Mouse (Mus musculus): Measurements from ENCODE around the gene Camkmt.

The Camkmt gene

DNA sequence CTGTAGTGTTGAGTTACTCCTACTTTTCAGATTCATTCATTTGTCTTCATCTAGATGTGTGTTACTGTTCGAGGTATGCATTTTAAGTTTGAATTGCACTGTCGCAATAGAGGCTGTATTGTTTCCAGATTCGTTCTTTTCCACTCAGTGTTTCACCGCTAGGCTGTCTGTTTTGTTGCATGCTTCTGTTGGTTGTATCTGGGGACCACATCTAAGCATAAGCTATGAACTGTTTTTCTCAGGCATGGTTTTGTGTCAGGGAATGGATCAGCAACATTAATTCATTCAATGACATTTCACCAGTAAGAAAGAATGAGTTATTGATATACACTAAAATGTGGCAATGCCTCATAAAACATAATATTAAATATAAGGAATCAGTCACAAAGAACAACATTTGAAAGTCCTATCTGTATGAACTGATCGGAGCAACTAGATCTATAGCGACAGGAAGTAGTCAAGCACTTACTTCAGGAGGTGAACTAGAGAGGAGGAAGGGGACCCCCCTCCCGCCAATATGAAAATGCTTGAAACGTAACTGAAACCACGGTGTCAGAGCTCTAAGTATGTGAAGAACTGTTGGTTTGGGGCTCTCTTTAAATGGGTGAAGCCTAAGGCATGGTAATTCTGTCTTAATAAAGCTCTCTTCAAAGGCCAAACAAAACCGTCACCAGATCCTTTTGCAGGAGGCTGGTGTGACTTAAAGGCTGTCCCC lies 80.3 kb downstream of the Camkmt start:
- DNase-seq (ENCODE audit: low spot score in 2 of 2) = no peak

GRCm38 (mm10) chr17:85171951-85172350 lies 81.6 kb downstream of the Camkmt start:
- DNase-seq (ENCODE audit: low spot score in 2 of 2) = no peak

- no peak for DNase-seq (ENCODE audit: low spot score in 2 of 2)
Measured at GRCm38 (mm10) chr17:85177231-85177630, 86.9 kb downstream of the Camkmt start.

- DNase-seq (ENCODE audit: low spot score in 2 of 2) = no peak
Measured at GRCm38 (mm10) chr17:85180471-85181060, 90.2 kb downstream of the Camkmt start.

DNA sequence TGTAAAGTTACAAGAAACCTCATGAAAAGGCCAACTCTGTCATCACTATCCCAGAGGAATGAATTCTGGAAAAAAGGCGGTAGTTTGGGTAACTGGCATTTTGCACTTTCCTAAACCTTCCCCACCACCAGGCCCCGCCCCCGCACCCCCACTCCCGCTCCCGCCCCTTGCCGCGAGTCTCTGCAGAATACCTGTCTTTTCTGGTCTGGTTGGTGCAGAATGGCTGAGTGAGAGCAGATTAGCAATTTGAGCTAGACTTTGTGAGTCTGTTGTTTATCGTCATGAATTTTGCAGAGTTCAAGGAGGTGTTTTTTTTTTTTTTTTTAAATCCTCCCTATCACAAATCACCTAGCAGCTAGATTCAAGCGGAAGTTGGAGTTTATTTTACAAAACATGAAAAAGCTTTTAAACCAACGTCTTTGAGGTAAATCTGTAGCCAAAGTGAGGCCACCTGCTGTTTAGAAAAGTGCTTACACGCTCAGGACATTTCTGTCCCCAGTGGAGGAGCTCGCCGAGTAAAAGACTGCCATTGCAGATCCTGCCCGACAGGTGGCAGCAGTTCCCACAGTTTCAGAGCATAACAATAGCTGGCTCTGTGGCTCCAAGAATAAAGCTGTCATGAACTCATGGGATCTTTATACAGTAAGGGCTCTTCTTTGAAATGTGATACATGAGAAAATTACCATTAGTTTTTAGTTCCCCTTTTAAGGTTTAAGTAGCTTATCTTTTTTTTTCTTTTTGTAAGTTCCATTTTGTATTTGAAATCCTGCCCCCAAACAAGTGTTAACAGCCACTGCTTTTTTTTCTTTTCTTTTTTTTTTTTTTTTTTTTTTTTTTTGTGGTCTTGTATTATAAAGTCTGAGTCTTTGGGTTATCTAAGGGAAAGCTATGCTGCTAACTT lies 99.1 kb downstream of the Camkmt start:
- DNase-seq (ENCODE audit: low spot score in 2 of 2) = peak; percentile 51 to 81

DNA sequence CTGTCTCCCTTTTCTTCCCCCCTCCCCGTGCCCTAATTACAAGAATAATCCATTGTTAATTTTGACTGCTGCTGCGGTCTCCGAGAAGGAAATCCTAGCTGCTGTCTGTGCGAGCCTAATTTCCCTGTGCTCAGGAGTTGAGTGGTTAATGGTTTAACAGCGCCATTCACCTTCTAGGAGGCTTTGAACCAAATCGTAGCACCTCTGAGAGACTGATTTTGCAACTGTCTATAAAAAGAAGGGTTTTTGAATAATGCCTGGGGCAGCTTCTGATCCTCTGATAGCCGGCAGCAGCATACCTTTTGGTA lies 99.7 kb downstream of the Camkmt start:
- no peak for DNase-seq (ENCODE audit: low spot score in 2 of 2)

GRCm38 (mm10) chr17:85193294-85193693 lies 102.9 kb downstream of the Camkmt start:
- DNase-seq (ENCODE audit: low spot score in 2 of 2) = no peak

DNA sequence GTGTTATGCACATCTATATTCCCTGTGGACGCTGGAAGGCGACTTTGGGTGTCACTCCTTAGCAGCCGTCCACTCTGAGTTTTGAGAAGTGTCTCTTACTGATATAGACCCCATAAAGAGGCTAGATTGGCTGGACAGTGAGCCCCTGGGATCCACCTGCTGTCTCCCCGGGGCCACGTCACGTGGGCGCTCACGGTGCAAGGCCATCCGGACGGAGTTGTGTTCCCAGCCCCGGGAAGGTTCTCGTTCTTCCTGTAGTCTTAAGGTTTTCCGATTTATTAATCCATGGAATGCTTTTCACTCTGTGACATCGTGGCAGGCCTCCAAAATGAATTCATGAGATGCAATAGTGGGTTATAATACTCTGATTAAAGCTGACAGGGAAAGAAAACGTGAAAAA lies 108.4 kb downstream of the Camkmt start:
- no peak for DNase-seq (ENCODE audit: low spot score in 2 of 2)

- no peak for DNase-seq (ENCODE audit: low spot score in 2 of 2)
Measured at GRCm38 (mm10) chr17:85199321-85199720, 109.0 kb downstream of the Camkmt start.

DNA sequence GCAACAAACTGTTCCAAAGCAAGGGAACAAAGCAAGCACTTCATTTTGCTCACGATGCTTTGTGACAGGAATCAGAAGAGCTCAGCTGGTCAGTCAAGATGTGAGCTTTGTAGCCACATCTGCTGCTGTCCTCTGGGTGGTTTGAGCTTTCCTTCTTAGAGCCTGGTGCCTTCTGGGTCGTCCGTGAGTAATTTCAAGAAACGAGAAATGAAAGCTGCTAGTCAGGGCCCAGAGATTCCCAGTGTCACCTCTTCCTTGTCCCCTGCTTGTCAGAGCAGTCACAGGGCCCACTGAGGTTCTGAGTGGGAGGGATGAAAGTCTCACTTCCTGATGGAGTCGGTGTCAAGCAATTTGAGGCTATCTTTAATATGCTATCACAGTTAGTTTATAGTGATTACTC lies 127.7 kb downstream of the Camkmt start:
- no peak for DNase-seq (ENCODE audit: low spot score in 2 of 2)

- DNase-seq (ENCODE audit: low spot score in 2 of 2) = no peak
Measured at GRCm38 (mm10) chr17:85242109-85242508, 151.8 kb downstream of the Camkmt start.

DNA sequence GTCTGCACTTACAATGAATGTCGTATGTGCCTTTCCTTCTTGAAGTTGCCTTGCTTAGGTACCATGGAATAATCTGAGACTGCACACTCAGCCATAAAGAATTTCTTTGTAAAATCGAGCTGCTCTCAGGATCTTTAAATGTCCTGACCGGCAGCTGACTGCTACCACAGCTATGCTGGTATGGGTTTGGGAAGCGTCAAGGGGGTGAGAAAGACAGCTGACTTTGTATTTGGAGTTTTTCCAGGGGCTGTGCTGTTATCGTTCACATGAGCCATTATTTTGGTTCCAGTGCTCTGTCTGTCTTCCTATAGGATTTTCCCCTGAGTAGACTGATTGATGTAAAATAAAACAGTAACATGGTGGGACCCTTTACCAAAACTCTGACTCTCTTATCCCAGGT lies 158.6 kb downstream of the Camkmt start:
- DNase-seq (ENCODE audit: low spot score in 2 of 2) = no peak

DNA sequence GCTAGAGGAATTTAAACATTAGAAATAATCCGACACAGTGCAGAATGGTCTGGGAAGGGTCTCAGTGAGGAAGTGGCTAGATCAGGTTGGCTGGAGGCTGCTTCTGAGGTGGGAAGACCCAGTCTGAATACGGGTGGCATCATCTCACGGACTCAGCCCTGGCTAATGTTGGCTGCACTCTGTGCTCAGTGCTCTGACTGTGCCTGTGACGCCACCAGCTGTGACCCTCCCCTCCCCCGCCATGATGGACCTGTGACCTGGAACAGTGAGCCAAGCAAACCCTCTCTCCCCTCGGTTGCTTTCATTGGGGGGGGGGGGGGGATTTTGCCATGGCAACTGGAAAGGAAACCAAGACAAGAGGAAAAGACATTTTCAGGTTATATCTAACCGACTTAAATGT lies 159.4 kb downstream of the Camkmt start:
- DNase-seq (ENCODE audit: low spot score in 2 of 2) = no peak

DNA sequence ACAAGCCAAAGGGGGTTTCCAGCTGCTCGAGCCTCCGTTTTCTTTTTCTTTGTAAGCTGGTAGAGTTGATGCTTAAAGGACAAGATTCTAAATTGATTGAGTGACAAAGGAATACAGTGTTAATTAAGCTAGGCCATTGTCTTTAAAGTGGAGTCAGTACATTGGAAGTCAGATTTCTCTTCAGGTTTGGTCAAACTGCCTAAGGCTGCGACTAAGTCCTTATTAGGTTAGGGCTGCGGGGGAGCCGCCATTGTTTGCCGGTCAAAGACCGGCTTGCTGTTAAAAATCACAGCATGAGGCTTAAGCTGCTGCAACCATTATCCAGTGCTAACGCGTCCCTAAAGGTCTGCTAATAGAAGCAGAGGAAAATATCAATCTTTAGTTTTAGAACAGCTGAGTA lies 166.6 kb downstream of the Camkmt start:
- no peak for DNase-seq (ENCODE audit: low spot score in 2 of 2)

GRCm38 (mm10) chr17:85257348-85257747 lies 167.0 kb downstream of the Camkmt start:
- DNase-seq (ENCODE audit: low spot score in 2 of 2) = no peak

DNA sequence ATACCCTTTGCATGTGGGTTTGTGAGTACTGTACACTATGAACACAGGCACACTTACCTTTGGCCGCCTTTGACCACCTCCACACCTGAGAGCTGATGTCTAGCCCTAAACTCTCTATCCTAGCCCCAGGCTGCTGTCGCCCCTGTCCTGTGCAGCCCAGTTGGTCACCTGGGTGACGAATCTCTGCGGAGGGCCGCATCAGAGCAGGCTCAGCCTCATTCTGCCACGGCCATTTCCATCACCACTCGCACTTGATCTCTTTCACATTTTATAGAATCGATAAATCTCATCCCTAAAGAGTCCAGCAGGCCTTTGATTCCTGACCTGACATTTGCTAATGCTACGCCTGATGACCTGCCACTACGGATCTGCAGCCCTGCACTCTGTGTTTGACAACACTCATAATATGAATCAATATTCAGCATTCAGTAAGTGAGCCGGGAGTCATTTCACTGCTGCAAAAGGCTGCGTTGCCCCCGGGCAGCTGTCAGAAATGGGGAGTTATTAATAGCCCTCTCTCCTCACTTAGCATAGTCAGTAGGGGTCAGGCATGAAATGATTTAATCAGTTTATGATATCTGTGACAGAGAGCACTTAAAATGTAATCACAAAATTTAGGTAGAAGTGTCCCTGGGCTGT lies 168.5 kb downstream of the Camkmt start:
- DNase-seq (ENCODE audit: low spot score in 2 of 2) = no peak

- no peak for DNase-seq (ENCODE audit: low spot score in 2 of 2)
Measured at GRCm38 (mm10) chr17:85266831-85267422, 176.6 kb downstream of the Camkmt start.

GRCm38 (mm10) chr17:85271466-85272175 lies 181.3 kb downstream of the Camkmt start:
- DNase-seq (ENCODE audit: low spot score in 2 of 2) = no peak

- no peak for DNase-seq (ENCODE audit: low spot score in 2 of 2)
Measured at GRCm38 (mm10) chr17:85279720-85280119, 189.4 kb downstream of the Camkmt start.

GRCm38 (mm10) chr17:85282447-85282846 lies 192.1 kb downstream of the Camkmt start:
- no peak for DNase-seq (ENCODE audit: low spot score in 2 of 2)

DNA sequence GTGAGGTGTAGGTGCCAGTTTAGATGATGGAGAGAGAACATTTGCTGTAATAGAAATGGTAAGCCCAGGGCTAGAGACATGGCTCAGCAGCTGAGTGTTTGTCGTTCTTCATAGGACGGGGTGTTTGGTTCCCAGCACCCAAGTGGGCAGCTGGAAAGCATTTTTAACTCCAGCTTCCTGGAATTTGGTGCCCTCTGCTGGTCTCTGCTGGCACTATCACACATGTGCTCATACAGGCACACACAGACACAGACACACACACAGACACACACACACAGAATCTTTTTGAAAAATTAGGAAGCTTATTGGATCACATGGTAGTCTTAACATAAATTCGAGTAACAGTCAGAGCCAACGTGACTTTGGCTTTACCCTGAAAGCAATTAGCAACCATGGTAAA lies 200.8 kb downstream of the Camkmt start:
- no peak for DNase-seq (ENCODE audit: low spot score in 2 of 2)
